Mouse (Mus musculus): ENCODE measurements around the gene Sirpb1c.
"Not testable (repeated sequence)": the region's sequence is repeated elsewhere in the genome, so short reads cannot be mapped to it uniquely, and the experiment has no call there.

- TF ChIP-seq POLR2A (IDR thresholded peaks at IDR 0.05; ENCODE audit: borderline replicate concordance, extremely low read depth, low read depth, low read length); CTCF (IDR thresholded peaks at IDR 0.05; ENCODE audit: insufficient read depth, low read length): not testable (repeated sequence)
Measured at GRCm38 (mm10) chr3:15848280-15848679, at the start of gene Sirpb1c.

Data from lung, adult 2 months (tissue).